Mouse (Mus musculus) lung, postnatal 10 days (tissue): Measurements from ENCODE around the gene Cd55.
"Not testable (repeated sequence)": the region's sequence is repeated elsewhere in the genome, so short reads cannot be mapped to it uniquely, and the experiment has no call there.

ENCODE experiments used
- DNase-seq: peaks from one replicate; pipeline ENCODE4 v3.0.0; 2021

Gene Cd55

DNA sequence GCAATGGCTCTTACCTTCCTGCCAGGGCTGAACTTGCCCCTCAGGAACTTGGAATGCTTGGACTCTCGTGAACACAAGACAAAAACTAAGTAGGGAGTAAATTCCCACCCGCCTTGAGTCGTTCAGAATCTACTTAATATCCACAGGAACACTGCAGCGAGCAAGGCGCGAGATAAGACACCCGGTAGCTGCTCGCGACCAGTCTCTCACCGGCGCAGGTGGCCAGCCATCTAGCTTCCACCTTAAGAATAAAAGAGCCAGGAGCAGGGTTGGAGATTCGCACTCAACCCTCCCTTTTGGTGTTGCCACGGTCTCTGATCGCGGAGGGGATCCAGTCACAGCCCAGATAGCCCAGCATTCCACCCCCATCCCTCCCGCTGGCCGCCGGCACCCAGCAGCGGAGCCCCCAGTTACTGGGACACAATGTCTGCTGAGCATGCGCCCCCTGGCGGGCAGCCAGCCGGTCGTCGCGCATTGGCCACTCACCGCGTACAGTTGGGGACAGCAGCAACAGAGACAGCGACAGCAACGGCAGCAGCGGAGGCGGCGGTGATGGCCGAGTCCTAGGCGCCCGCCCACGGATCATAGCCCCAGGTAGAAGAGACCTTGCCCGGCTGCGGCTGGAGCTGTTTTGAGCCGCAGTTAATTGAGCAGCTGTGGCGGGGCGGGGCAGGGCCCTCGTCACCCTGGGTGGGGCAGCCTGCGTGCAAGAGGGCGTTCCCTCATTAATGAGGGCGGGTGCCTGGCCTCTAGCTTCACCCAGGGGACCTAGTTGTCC lies at the start of gene Cd55:
TSS of gene Cd55 (minus strand) at position 661 of the 778 bp plus-strand sequence.
- peak; percentile 90 for DNase-seq

DNA sequence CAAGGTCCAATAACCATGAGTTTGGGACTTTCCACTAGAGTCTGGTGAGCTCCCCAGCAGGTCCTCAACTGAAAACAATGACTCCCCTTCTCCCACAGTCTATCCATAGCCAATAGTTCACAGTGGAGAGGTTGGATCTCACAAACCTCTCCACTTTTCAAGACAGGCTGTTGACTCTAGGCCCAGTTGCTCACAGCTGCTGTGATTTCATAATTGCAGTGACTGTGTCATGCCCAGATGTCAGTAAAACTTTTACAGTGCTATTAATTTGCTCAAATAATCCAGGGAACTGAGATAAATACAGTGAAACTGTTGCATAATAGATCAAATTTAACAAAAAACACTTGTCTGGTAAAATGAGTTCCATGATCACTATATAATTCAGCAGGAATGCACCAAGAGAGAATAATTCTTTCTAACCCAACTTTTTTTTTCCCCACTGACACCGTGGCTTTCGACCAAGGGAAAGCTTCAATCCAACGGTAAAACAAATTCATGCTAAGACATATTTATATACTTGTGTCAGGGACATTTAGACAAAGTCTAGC lies 49.4 kb upstream of the Cd55 start:
- DNase-seq = peak; percentile 53

DNA sequence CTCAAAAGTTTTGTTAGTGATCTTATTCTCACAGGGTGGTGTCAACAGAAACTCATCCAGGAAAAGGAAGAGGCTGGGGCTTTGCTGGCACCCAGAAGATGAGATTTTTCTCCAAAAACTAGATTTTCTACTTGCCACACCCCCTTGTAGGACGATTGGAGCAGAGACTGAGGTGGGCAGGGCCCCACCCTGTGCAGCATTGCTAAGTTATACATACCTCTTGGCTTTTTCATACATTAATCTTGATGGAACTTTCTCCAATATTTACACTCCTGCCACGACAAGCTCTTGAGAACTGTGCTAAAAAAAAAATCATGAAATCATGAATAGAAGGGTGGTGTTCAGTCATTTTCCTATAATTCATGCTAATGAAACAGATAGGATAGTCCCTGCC lies 46.4 kb upstream of the Cd55 start:
- no peak for DNase-seq

DNA sequence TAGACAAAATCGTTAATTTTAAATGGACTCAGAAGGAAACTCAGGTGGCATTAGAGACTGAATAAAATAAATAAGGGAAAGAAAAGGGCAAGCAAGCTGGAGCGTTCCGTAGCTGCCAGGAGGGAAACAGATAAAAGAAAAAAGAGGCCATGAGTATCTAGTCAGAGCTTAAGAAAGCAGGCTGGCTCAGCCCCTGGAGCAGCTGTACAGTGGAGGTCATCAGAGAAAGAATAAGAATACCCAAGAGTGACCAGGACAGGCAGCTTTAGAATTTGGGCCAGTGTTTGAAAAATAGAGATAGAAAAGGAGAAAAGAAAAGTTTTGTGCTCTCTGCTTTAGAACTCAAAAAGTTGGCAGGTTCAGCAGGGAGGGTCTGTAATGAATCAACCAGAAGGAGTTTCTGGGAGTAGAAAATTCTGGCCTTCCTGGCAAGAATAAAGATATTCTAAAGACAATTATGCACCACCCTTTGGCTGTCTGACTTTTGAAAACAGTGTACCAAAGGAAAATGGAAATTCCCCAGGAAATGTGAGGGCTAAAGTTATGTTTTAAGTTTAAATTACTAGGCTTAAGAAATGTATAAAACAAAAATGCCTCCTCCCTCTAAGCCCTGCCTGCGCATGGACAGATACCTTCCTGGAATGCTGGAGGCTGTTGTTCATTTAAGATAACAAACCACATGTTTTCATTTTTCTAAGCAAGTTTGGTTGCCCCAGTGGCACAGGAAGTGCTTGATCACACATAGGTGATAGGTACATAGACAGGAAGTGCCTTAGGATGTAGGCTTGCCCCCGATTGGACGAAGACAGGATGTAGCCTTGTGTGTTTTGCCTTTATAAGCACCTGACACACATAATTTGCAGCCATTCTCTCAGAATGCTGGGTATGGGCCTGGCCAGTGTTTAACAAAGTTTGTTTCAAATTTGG lies 45.7 kb upstream of the Cd55 start:
- DNase-seq = no peak

DNA sequence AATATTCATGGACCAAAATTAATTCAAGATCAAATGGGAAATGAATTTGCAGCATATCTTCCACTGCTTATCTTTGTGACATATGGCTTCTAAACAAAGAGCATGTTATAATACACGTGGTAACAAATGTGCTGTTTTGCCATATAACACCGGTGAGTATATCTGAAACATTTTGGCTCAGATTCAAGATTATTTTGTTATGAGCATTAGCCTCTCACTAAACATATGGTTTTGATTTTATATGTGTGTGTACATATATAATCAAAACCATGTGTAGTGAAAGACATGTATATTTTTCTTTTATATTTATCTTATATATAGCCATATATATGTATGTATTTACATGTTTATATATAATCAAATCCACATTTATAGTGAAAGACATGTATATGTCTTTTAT lies 44.9 kb upstream of the Cd55 start:
- DNase-seq = no peak

DNA sequence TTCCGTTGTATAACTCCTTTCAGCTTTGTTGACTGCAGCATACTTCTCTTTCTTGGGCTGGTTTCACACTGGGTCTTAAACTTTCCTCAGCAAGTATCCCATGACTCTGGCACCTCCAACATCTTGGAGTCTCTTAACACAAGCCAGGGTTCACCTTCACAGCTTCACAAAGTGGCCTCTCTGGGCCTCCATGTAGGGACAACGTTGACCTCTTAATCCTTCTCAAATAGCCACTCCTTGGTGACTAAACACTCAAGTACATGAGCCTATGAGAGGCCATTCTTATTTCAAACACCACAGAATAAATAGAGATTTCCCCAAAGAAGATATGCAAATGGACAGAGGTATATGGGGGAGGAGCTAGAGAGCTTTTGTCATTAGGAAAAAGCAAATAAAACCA lies 37.4 kb upstream of the Cd55 start:
- DNase-seq = no peak

DNA sequence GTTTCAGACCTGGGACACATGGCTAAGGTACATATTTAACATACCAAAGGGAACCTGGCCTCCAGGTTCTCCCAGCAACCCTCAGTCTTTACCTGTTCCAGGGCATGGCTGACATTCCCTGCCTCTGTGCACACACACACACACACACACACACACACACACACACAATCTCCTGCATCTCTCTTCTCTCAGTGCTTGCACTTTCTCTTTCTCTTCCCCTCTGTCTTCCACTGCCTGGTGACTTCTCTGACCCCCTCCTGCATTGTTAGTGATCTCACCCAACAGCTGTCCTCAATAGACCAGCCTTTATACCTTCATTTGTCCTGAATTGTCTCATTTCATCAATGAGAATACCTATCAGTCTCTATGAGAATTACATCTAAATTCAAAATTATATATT lies 35.8 kb upstream of the Cd55 start:
- DNase-seq = no peak

DNA sequence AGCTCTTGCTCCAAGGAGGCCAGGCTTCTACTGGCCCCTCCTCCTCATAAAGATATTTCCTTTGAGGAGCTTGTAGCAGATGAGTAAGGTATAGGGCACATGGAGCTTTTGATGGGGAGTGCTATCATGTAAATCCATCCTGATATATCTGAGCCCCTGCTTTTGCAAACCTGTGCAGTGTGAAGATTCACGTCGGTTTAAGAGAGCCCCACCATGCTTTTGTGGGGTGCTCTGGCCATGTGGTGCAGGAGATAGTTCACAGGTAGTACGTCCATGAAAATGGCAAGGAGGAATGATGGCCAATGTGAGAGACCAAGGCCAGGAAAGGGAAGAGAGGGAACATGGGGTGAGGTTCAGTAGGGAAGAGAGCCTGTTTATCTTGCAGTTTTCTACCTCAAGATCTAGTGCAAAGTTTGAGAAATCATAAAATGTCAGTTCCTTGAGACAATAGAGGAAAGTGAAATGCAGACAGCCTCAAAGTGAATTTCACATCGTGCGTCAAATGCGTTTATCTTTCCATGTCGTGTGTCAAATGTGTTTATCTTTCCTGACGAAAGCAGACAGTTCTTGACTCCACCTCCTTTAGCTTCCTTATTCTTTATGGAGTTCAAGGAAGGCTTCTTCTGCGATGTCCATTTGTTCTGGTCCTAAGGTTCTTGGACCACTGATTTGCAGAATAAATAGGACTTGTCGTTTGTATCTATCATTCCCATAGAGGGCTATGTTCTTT lies 24.4 kb upstream of the Cd55 start:
- DNase-seq = no peak

DNA sequence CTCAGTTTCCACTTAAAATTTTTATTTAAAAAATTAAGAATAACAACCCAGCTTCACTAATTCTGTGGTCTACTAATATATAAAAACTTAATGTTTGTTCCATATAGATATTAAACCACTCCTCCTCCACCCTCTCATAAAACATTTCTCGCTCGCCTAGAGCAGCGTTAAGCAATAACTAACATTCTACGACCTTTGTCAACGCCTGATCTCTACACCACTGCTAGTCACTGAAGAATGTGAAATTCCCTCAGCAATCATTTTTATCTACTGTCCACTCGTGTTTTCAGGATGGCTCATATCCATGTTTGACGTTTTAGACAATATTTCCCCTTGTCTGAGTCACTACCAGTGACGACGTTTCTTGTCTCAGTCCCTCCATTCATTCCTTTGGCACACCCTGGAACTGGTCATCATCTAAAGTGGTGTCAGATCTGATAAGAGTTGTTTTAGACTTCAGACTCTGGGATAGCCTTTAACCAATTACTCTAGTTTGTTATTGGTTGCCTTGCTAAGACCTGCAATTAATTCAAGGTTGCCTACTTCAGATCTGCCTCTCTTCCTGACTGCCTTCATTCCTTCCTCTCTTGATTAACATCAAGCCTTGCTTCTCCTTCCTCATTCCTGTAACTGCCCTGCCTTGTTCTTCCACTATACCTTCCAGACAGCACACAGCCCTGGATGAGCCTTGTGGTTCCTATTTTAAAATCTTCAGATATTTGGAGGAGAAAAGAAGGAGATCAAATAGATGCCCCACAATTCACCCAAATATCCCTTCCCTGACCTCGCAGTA lies 23.5 kb upstream of the Cd55 start:
- DNase-seq = no peak

DNA sequence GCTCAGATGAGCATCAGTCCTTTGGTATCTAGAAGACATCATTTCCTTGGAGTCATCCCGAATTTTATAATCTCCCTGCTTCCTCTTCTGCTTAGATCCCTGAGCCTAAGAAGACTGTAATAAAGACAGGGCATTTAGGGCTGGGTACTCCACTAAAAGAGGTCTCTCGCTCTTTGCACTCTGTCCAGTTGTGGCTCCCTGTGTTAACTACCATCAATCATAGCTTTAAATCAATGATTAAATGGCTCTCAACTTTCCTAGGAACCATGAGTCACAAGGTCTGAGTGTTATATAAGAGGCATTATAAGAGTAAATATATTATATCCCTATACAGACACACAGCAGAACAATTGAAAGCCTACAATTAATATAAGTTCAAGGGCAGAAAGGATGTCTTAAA lies 22.8 kb upstream of the Cd55 start:
- DNase-seq = no peak

DNA sequence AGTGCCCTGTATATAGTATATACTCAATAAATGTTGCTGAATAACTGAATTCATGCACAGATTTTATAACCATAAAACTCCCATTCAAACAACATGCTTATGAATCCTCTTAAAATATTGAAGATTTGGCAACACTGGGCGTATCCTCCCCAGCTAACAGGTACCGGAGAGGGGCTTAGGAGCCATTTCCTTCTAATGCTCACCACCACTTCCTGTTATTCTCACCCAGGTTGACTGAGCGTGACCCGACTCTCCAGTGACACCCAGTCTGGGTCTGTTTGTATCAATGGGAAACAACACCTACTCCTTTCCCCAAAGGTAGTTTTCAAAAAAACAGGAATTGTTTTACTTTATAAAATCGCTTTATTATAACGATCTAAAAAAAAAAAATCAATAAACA lies 12.4 kb upstream of the Cd55 start:
- DNase-seq = no peak

DNA sequence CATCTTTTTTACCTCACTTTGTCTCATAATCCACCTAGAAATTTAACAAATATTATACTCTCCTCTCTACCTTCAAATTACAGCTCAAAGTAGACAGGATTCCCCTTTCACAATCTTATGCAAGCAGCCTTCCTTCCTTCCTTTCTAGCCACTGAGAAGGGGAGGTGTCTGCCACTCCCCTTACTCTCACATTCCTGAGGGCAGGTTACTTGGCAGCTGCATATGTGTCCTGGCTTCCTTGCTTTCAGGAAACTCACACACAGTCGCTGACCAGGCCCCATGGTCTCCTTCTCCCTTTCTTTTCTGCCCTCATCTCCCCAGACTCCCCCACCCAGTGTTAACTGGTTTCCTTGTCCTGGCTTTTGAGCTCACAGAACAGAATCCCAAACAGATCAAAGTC lies 11.7 kb upstream of the Cd55 start:
- peak; percentile 44 for DNase-seq

DNA sequence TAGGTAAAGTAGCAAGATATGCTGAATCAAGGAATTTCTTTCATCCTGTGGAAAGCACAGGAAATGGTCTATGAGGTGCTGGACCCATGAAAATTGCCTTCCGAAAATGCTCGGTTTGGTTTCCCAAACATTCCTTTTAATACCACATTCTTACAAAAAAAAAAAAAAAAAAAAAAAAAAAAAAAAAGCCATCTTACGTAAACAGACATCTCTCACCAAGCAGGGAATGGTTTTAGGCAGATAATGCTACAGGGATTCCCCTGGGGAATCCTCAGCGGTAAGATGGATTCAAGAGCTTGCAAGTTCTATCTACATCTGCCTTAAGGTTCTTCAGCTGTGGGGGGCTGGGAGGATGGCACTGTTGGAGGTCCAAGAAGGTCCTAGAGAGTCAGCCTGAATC lies 7.5 kb upstream of the Cd55 start:
- no peak for DNase-seq

DNA sequence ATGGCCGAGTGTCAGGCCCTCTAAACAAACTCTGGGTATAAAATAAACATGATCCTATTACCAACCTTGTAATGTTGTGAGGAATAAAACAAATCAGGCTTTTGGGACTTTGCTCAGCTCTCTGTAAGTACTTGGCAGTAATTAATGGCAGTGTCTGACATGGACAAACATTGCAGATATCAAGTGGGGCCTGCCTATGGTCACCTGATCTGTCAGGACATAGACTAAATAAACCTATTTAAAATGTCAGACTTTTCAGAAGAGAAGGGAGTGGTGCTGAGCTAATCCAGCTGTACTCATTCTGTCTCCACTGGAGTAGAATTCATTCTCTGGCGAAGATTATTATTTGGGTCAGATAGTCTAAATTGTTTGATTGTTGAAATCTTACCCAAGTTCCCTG lies 4.9 kb upstream of the Cd55 start:
- peak; percentile 7 for DNase-seq

DNA sequence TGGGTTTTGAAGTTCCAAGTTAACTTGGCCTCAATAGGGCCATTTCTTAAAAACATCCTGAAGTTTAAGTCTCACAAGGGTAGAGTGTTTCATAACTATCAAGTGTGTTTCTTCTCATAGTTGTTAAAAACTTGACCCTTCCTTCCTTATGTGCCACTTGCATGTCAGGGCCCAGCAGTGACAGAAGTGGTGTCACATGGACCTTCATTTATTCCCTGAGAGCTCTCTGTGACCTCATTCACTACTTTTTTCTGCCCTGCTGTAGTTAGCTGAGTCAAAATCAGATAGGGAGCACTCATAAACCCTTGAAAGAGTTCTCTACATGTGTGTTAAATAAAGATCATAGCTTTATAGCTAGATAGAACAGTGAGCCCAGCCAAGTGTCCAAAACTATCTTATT lies 1.6 kb upstream of the Cd55 start:
- no peak for DNase-seq

DNA sequence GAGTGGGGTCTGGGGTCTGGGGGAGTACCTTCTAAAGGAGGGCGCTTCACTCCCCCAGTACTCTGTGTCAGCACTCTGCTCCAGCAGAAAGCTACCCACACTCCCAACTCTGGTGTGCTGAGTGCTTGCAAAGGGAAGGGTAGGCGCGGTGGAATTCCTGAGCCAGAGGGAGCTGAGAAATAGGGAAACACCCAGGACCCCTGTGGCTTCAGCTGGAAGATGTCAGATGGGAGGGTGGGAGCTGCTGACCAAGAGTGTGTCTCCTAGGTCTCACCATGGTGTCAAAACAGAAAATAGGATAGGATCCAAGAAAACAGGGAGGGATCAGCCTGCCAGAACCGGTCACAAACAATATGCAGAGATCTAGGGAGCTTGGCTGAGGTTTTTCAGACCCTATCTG lies 323 bp upstream of the Cd55 start:
- no peak for DNase-seq

DNA sequence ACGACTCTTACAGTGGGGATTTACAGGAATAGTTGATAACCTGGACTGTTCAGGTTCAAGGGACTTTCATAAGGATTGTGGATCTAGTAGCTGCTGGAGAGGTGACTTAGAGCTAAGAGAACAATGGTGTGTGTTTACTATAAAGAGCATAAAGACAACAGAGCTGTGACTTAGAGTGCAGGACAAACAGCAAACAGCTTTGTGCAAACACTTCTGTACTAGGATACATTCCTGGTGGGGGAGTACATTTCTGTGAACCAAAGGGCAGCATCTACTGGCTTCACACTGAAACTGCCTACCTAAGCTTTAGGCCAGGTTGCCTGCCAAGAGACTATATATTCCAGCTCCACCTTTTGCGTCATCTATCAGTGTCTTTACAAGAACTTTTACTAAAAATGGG lies 7.4 kb downstream of the Cd55 start:
- no peak for DNase-seq

DNA sequence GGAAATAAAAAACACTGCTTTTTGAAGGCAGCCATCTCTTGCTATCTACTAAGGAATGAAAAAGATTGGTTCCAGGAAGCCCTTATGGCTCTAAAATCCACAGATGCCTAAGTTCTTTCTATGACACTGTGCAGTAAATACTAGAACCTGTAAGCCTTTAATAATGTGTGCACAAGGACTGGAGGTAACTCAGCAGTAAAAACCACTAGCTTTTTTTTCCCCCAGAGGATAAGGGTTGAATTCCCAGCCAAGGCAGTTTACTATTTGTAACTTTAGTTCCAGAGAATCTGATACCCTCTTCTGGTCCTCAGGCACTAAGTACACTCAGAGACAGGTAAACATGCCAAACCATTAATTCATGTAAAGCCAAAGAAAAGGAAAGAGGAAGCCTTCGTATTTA lies 19.6 kb downstream of the Cd55 start:
- not testable (repeated sequence) for DNase-seq

DNA sequence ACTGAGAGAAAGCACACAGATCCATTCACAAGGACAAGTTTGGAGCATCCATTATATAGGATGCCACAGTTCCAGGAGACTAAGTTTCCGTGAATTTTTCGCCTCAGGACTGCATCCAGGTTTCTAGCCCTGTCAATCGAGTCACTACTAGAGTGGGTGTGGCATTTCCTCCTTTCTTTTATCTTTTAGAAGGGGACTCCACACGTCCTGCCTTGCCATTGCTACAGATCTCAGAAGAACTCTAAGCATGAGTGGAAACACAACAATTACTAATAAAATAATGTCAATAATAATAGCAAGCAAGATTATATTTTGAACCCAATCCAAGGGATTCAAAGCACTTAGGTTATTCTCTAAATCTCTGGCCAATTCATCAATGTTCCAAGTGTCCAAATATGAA lies 31.6 kb downstream of the Cd55 start:
- DNase-seq = no peak

DNA sequence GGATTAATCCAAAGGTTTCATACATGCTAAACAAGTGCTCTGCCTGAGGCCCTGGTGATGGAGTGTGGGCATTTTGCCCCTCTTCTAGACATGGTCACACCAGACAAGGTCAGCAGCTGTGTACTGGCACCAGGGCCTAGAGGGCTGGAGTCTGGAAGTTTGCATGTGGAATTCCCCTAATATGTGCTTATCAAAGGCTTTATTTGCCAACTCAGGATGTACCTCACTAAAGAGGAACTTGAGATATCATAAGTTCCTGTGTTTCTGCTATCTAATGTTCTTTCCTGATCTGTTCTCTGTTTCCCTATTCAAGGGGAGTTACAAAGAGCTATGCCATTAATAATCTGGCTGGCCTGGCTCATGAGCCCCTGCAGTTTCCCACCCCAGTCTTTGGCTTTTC lies 33.9 kb downstream of the Cd55 start:
- not testable (repeated sequence) for DNase-seq

DNA sequence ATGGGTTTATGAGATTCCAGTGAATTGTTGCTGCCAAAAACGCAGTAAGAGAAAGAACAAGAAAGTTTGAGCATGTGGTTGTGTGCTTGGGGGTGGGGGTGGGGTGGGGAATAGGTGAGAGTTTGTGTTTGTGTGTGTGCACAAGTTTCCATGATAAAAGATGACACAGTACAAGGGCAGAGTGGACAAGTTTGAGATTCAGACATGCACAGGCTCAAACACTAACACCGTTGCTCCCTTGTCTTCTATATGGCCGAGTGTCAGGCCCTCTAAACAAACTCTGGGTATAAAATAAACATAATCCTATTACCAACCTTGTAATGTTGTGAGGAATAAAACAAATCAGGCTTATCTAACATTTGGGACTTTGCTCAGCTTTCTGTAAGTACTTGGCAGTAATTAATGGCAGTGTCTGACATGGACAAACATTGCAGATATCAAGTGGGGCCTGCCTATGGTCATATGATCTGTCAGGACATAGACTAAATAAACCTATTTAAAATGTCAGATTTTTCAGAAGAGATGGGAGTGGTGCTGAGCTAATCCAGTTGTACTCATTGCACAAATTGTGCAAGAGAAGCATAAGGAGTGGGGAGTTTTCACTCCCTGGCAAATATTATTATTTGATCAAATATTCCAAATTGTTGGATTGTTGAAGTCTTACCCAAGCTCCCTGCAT lies 35.2 kb downstream of the Cd55 start:
- DNase-seq = not testable (repeated sequence)

DNA sequence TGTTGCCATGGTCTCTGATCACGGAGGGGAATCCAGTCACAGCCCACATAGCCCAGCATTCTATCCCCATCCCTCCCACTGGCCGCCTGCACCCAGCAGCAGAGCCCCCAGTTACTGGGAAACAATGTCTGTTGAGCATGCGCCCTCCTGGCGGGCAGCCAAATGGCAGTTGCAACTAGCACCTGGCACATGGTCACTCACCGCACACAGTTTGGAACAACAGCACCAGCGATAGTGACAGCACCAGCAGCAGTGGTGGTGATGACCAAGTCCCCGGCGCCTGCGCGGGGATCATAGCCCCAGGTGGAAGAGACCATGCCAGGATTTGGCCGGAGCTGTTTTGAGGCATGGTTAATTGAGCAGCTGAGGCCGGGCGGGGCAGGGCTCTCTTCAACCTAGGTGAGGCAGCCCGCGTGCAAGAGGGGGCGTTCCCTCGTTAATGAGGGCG lies 39.9 kb downstream of the Cd55 start, which contains the start of gene Cd55b:
TSS of gene Cd55b (minus strand) at position 346 of the 448 bp plus-strand sequence.
- DNase-seq = peak; percentile 25
